Mouse (Mus musculus) embryonic fibroblast, embryonic 13.5 days (primary cell): ENCODE measurements around the gene Rrnad1.

Experiments
- CTCF ChIP-seq: IDR thresholded peaks from 2 replicates; pipeline ENCODE4 v1.5.1; 2011; ENCODE audit warnings: mild to moderate bottlenecking, control low read depth, low read length, moderate library complexity, borderline replicate concordance; ENCODE audit not compliant: insufficient read depth
- POLR2A ChIP-seq: IDR thresholded peaks from 2 replicates; pipeline ENCODE4 v1.6.1; 2011; ENCODE audit warnings: low read depth, mild to moderate bottlenecking, control low read depth, low read length, moderate library complexity

DNA sequence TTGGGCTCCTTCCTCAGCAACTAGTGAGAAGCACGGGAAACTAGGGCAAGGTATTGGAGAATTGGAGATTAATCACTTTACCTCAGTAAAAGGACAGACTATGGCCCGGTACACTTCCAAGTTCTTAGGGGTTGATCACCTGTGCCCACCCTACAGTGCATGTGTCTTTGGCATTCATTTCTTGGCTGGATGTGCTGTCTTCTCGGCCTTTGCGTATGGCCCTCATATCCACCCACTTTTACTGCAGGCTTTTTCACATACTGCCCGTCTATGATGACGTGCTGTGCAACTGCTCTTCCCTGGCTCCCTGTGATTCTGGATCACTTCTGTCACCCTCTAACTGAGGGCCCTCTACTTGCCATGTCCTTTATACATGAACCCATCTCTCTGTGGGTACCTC, 44.1 kb downstream of the Rrnad1 start:
- no peak for TF ChIP-seq POLR2A
- no peak for TF ChIP-seq CTCF
